Mouse (Mus musculus) cerebellum, postnatal 36 days (tissue): Measurements from ENCODE around the gene Lrmda.

ENCODE experiments used
- DNase-seq, 2 experiments: peaks; one replicate each; pipeline ENCODE4 v3.0.0; 2021 to 2022; ENCODE audit warnings: mixed read lengths in 2 of 2

Lrmda gene

GRCm38 (mm10) chr14:22968705-22969104 lies 949.2 kb downstream of the Lrmda start:
- DNase-seq: no peak

GRCm38 (mm10) chr14:22986736-22987135 lies 967.2 kb downstream of the Lrmda start:
- no peak for DNase-seq

- no peak for DNase-seq
Measured at GRCm38 (mm10) chr14:22988090-22988669, 968.7 kb downstream of the Lrmda start.

DNA sequence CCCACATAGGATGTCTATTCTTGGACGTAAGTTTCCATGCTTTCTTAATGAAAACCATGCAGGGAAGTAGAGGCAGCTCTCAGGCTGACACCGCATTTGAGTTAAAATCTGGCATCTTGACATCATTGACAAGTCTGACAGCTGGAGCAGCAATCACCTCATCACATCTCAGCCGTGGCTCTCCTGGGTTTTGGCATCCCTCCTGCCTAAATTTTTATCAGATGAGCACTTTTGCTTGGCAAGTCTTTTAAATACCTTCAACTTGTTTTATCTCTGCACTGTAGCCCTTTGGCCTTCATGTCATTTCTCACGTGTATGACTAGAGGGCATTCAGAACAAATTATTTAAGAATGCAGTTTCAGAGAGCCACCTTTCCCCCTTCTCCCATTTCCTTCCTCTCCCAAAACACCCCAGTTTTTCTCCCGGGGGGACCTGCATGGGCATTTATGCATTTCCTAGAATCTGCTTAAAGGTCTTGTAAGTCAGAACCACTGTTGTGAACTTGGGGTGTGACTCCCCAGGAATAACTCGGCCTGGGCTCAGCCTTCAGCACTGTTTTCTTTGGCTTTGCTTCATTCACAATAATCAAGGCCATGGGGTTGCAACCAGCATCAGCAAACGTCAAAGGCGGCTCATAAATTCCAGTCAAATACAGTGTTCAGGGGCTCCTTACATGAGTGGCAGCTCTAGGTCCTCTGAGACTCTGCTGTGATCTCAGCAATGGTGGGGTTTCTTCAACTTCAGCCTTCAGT lies 975.8 kb downstream of the Lrmda start:
- DNase-seq: no peak

DNA sequence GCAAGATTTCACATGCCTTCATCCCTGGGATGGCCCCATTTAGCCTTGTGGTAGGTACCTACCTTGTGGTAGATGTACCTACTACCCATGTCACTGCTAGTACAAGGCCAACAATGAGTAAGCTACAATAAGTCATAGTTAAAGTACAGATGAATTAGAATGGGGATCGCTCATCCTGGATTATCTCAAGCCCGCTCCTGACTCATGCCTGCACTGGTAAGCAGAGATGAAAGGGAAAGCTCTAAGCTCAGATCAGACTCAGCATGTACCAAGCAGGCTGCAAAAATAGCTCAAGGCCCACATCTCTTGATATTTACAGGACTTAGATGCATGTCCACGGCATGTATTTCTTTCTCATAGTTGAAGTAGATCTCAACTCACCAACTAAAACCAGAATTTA lies 979.4 kb downstream of the Lrmda start:
- DNase-seq: no peak

- no peak for DNase-seq
Measured at GRCm38 (mm10) chr14:23011989-23012388, 992.5 kb downstream of the Lrmda start.

- peak; percentile 65 to 71 for DNase-seq
Measured at GRCm38 (mm10) chr14:23014747-23015286, 995.3 kb downstream of the Lrmda start.

GRCm38 (mm10) chr14:23015321-23016067 lies 996.0 kb downstream of the Lrmda start:
- DNase-seq: no peak

DNA sequence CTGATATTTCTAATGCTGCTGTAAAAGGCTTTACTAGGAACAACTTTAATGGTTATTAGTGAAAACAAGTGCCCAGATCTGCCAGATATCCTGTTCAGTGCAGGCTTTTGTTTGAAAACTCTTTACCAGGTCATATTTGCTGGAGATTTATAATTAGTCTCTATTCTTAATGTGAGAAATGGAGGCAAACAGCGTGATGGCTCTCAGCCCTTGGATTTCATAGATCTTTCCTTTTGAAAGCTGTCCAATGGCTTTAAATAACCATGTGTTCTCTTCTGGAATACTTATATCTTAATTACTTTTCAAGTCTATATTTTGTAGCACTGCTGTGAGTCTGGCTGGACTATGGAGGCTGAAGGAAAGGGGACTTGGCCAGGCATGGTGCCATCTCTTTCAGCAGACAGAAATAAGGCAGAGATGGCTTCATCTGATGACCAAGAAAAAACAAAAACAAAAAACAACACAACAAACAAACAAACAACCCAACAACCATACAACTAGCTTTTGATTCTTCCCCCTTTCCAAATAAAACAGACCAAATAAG lies 996.6 kb downstream of the Lrmda start:
- DNase-seq: no peak

- DNase-seq: no peak
Measured at GRCm38 (mm10) chr14:23041002-23041401, 1021.5 kb downstream of the Lrmda start.

GRCm38 (mm10) chr14:23045322-23045721 lies 1025.8 kb downstream of the Lrmda start:
- no peak for DNase-seq

DNA sequence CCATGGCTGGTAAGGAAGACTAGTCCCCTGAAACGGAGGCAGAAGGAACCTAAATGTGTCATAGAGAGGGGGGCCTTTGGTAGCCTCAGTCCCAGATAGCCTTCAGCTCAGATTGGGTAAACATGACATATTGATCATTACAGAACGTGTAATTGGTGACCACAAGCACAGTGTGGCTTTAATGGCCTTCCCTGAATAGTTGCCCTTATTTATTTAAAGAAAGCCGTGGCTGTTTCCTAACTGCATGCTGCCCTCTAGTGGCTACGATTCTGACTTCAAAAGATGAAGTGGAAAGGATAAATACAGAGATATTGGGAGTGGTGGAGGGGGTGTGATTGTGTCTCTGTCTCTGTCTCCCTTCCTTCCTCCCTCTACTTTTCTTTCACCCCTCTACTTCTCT lies 1026.8 kb downstream of the Lrmda start:
- DNase-seq: peak; percentile 48 to 73

DNA sequence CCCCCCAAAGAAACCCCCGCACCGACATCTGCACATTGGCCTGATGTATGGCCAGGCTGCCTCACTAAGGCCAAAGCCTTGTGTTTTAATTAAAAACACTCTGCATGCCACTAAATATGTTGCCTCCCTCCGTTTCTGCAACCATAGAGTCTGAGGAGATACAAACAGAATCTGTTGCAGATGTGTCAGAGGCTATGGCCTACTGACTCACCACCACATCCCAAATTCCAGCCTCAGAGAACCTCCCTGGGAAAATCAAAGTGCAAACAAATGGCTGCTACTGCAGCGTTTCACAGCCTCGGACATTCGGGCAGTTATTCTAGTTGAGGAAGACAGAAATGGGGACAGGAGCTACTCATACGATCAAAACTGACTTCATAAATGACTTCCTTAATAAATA lies 1031.9 kb downstream of the Lrmda start:
- no peak for DNase-seq

GRCm38 (mm10) chr14:23052833-23053592 lies 1033.5 kb downstream of the Lrmda start:
- DNase-seq: peak; percentile 9 to 23

- no peak for DNase-seq
Measured at GRCm38 (mm10) chr14:23057228-23057976, 1037.9 kb downstream of the Lrmda start.

GRCm38 (mm10) chr14:23057987-23058386 lies 1038.5 kb downstream of the Lrmda start:
- no peak for DNase-seq

DNA sequence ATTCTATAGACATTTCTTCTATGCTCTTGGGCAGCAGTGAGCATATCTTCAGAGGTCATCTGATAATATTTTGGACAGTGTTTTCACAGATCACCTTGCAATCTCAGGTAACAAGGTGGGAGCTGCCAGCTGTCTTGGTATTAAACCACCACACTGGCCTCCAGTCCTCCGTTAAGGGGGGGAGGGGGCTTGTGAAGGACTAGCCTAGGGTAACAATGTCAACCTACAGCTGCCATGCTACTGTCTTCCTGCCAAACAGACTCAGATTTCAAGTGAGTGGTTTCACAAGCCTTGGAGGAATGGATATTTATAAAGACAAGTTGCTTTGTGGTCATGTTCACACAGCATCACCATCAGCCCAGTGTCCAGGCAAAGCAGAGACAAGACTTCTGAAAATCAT lies 1059.2 kb downstream of the Lrmda start:
- no peak for DNase-seq

GRCm38 (mm10) chr14:23084241-23084773 lies 1064.8 kb downstream of the Lrmda start:
- no peak for DNase-seq

DNA sequence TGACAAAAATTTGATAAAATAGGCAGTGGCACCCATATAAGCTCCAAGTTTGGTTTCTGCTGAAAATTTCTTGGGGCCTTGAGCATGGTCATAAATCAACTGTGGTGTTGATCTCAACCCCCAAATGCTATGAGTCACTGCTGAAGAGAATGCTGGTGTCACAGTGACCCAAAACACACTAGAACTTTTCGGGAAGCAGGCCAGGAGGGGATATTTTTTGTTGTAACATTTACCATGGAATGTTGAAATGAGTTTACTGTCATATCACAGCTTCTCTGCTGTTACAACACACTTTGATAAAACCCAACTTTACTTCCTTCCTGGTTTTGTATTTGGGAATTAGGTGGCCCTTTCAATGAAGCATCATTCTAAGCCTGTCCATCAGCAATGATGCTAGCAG lies 1065.3 kb downstream of the Lrmda start:
- DNase-seq: no peak

GRCm38 (mm10) chr14:23093306-23093705 lies 1073.8 kb downstream of the Lrmda start:
- DNase-seq: peak; percentile 65 to 68

DNA sequence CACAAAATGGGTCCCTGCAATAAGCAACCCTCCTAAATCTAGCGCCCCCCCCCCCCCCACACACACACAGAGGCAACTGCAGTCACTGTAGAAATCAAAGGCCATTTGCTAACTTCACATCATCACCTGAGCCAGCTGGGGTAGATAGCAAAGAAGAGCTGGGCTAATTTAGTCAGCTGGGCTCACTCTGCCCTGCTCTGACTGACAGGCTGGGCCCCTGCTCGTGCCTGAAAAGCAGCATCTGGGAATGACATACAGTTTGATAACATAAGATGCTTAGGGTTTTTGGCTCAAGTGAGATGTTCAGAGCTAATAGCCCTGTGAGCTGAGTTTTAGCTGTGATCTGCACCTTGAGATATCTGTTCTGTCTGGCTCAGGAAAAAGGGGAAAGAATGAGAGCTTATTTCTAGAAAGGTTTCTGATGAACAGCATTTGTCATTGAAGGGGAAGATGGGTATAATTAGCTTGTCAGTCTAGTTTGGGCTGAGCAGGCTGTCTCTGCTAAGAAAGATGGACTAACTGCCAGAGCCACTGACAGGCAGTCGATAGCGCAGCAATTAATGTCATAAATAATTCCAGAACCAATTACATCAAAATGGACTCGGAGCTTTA lies 1075.1 kb downstream of the Lrmda start:
- no peak for DNase-seq
